Mouse (Mus musculus): ENCODE measurements at regions not wholly inside any gene's neighbourhood (a gene's known extent, or its start where the extent isn't known, plus 50 kb on each side); places are given as distances from the start of the nearest gene placed in this dataset.

- Histone ChIP-seq H3K27me3 (replicated peaks; ENCODE audit: control insufficient read depth, insufficient read depth, low read length) (no peaks in the 10 kb centered on the region), H3K36me3 (ENCODE audit: control insufficient read depth, insufficient read depth, low read length) (no peaks in the 10 kb centered on the region), H3K27ac (ENCODE audit: insufficient read depth, low read depth, low read length) (peak overlapping the region; percentile 76; the same call in 1 of the 2 replicates), H3K4me3 (ENCODE audit: insufficient read depth, low read depth, low read length) (no peak overlapping the region), H3K4me1 (ENCODE audit: control insufficient read depth, insufficient read depth, low read length) (peaks cover 10% of the 10 kb centered on the region; the same call in 1 of the 2 replicates)
- TF ChIP-seq POLR2A (IDR thresholded peaks at IDR 0.05; ENCODE audit: low read depth, low read length) = no peak
- no peak for TF ChIP-seq CTCF (conservative IDR thresholded peaks at IDR 0.05; ENCODE audit: insufficient read depth, insufficient read length, low read depth, low read length)
- DNase-seq = peak; percentile 90
- WGBS = 25% methylated on average over 7 of the region's 7 CpGs
Measured at GRCm38 (mm10) chr1:177663163-177663562, 66.5 kb upstream of the 1700016C15Rik start.

- Histone ChIP-seq H3K4me1 (ENCODE audit: control insufficient read depth, insufficient read depth, low read length) (peaks cover 8% of the 10 kb centered on the region; the same call in 1 of the 2 replicates), H3K27me3 (replicated peaks; ENCODE audit: control insufficient read depth, insufficient read depth, low read length) (no peaks in the 10 kb centered on the region), H3K36me3 (ENCODE audit: control insufficient read depth, insufficient read depth, low read length) (no peaks in the 10 kb centered on the region), H3K4me3 (ENCODE audit: insufficient read depth, low read depth, low read length) (no peak overlapping the region), H3K27ac (ENCODE audit: insufficient read depth, low read depth, low read length) (no peak overlapping the region)
- WGBS = 87% methylated on average over 8 of the region's 8 CpGs
- no peak for TF ChIP-seq CTCF (conservative IDR thresholded peaks at IDR 0.05; ENCODE audit: insufficient read depth, insufficient read length, low read depth, low read length)
- TF ChIP-seq POLR2A (IDR thresholded peaks at IDR 0.05; ENCODE audit: low read depth, low read length) = no peak
- no peak for DNase-seq
Measured at GRCm38 (mm10) chr1:177667041-177667791, 62.4 kb upstream of the 1700016C15Rik start.

GRCm38 (mm10) chr1:177670576-177670975, 59.0 kb upstream of the 1700016C15Rik start:
- 100% methylated on average over 1 of the region's 1 CpGs for WGBS
- H3K4me3 ChIP-seq (ENCODE audit: insufficient read depth, low read depth, low read length) = no peak overlapping the region
- H3K27ac ChIP-seq (ENCODE audit: insufficient read depth, low read depth, low read length) = no peak overlapping the region
- DNase-seq = no peak
- no peaks in the 10 kb centered on the region for H3K27me3 ChIP-seq (replicated peaks; ENCODE audit: control insufficient read depth, insufficient read depth, low read length)
- no peak for TF ChIP-seq CTCF (conservative IDR thresholded peaks at IDR 0.05; ENCODE audit: insufficient read depth, insufficient read length, low read depth, low read length)
- no peak for TF ChIP-seq POLR2A (IDR thresholded peaks at IDR 0.05; ENCODE audit: low read depth, low read length)
- no peaks in the 10 kb centered on the region for H3K4me1 ChIP-seq (ENCODE audit: control insufficient read depth, insufficient read depth, low read length)
- no peaks in the 10 kb centered on the region for H3K36me3 ChIP-seq (ENCODE audit: control insufficient read depth, insufficient read depth, low read length)

- WGBS = 90% methylated on average over 5 of the region's 5 CpGs
- Histone ChIP-seq H3K36me3 (ENCODE audit: control insufficient read depth, insufficient read depth, low read length) (no peaks in the 10 kb centered on the region), H3K4me3 (ENCODE audit: insufficient read depth, low read depth, low read length) (no peak overlapping the region), H3K27ac (ENCODE audit: insufficient read depth, low read depth, low read length) (no peak overlapping the region), H3K4me1 (ENCODE audit: control insufficient read depth, insufficient read depth, low read length) (no peaks in the 10 kb centered on the region), H3K27me3 (replicated peaks; ENCODE audit: control insufficient read depth, insufficient read depth, low read length) (no peaks in the 10 kb centered on the region)
- DNase-seq = no peak
- TF ChIP-seq POLR2A (IDR thresholded peaks at IDR 0.05; ENCODE audit: low read depth, low read length) (no peak), CTCF (conservative IDR thresholded peaks at IDR 0.05; ENCODE audit: insufficient read depth, insufficient read length, low read depth, low read length) (no peak)
Measured at GRCm38 (mm10) chr1:177676657-177677056, 53.0 kb upstream of the 1700016C15Rik start.

- 86% methylated on average over 4 of the region's 4 CpGs for WGBS
- Histone ChIP-seq H3K27ac (ENCODE audit: insufficient read depth, low read depth, low read length) (no peak overlapping the region), H3K27me3 (replicated peaks; ENCODE audit: control insufficient read depth, insufficient read depth, low read length) (no peaks in the 10 kb centered on the region), H3K36me3 (ENCODE audit: control insufficient read depth, insufficient read depth, low read length) (no peaks in the 10 kb centered on the region), H3K4me1 (ENCODE audit: control insufficient read depth, insufficient read depth, low read length) (no peaks in the 10 kb centered on the region), H3K4me3 (ENCODE audit: insufficient read depth, low read depth, low read length) (no peak overlapping the region)
- no peak for DNase-seq
- TF ChIP-seq CTCF (conservative IDR thresholded peaks at IDR 0.05; ENCODE audit: insufficient read depth, insufficient read length, low read depth, low read length) = no peak
- no peak for TF ChIP-seq POLR2A (IDR thresholded peaks at IDR 0.05; ENCODE audit: low read depth, low read length)
Measured at GRCm38 (mm10) chr1:177678832-177679231, 50.8 kb upstream of the 1700016C15Rik start.
